Mouse (Mus musculus) testis, postnatal 10 days (tissue): ENCODE measurements around the gene 1810055G02Rik.

Source experiments
- DNase-seq: peaks from one replicate; pipeline ENCODE4 v3.0.0; 2021; ENCODE audit warnings: low spot score

The 1810055G02Rik gene

GRCm38 (mm10) chr19:3695006-3695405 is 13.1 kb upstream of the 1810055G02Rik start:
- no peak for DNase-seq

DNA sequence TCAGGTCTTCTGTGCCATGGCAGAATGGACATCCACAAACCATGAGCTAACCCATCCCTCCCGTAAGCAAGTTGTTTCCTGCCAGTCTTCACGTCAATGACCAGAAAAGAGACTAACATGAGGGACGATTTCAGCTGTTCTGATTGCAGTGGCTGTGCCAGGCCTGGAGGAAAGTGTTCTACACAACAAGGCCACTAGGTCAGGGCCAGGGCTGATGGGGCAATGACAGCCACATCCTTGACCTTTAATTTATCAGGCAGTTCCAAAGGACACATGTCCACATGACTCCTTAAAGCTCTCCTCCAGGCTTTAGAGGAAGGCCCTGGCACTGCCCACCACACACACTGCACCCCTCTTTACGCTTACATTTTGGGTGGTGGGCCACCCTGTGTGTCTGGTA is 12.6 kb upstream of the 1810055G02Rik start:
- no peak for DNase-seq

- DNase-seq = no peak
Measured at GRCm38 (mm10) chr19:3695976-3696375, 12.1 kb upstream of the 1810055G02Rik start.

DNA sequence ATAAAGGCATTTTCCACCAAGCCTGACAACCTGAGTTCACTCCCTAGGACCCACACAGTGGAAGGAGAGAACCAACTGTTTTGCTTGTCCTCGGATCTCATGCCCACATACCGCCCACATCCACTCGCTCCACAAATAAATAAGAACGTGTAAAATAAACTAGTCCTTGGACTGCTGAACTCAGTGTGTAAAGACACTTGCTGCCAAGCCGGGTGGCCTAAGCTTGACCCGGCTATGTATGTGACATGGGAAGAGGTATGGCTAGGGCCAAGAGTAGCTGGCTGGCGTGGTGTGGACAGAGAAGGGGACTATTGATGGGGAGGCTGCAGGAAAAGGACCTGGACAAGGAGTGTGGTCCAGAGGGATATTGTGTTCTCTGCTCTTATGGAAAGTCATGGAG is 10.1 kb upstream of the 1810055G02Rik start:
- DNase-seq = no peak

GRCm38 (mm10) chr19:3699508-3700438 is 8.3 kb upstream of the 1810055G02Rik start:
- DNase-seq = peak; percentile 87

DNA sequence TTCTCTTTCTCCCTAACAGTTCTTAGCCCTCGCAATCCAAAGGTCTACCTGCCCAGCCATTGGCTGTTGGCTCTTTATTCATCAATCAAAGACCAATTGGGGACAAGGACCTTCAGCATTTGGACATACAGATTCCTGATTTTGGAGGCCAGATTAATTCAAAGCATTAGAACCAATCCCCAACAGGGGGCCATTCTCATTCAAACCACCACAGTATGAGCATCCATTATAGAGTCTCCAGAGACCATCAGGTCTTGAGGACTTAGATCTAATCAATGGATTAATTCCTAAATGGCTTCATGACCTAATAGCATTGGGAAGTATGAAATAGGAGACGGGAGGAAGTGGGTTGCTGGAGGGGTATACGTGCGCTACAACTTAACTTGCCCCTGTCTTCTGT is 5.6 kb upstream of the 1810055G02Rik start:
- no peak for DNase-seq

DNA sequence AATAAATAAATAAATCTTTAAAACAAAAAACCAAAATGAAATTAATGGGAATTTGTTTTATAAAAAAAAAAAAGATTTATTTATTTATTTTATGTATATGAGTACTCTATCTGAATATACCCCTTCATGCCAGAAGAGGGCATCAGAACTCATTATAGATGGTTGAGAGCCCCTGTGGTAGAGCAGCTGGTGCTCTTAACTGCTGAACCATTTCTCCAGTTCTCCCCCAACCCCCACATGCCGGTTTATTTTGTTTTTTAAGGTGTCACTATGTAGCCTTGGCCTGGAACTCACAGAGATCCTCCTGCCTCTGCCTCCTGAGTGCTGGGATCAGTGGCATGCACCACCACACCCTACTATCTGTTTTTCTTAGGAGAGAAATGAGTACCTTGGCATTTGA is 1.8 kb upstream of the 1810055G02Rik start:
- no peak for DNase-seq

DNA sequence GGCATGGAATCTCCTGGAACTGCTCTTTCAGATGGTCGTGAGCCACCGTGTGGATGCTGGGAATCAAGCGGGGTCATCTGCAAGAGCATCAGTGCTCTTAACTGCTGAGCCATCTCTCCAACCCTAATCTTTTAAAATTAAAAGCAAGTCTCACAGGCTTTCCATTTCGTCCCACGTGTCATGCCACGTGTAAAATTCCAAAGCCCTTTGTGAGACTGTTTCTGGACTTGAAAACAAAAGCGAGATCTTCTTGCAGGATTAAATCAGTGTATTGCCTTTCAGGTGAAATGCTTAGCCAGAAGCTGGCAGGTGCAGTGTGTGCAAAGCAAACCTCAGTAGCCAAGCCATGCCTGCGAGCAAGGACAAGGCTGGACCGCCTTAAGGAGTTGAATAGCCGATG is 540 bp upstream of the 1810055G02Rik start:
- DNase-seq = no peak

- no peak for DNase-seq
Measured at GRCm38 (mm10) chr19:3709013-3709787, 1.1 kb downstream of the 1810055G02Rik start.

- DNase-seq = no peak
Measured at GRCm38 (mm10) chr19:3710436-3710835, 2.3 kb downstream of the 1810055G02Rik start.

DNA sequence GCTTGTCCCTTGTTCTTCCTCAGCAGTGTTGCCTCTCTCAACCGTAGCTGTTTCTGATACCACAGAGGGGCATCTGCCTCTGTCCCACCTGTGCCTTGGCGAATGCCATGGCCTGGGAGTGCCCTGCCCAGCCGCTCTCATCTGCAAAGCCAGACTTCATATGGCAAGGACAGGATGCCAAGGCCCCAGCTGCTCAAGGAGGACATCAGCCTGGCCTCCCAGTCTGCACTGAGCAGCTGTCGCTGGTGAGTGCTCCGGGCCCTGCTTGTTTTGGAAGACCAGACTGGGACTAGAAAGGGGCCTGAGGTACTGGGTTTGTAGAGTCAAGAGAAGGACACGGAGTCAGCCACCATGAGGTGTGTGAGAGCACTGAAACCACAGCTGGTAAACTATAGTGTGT is 6.3 kb downstream of the 1810055G02Rik start:
- no peak for DNase-seq

DNA sequence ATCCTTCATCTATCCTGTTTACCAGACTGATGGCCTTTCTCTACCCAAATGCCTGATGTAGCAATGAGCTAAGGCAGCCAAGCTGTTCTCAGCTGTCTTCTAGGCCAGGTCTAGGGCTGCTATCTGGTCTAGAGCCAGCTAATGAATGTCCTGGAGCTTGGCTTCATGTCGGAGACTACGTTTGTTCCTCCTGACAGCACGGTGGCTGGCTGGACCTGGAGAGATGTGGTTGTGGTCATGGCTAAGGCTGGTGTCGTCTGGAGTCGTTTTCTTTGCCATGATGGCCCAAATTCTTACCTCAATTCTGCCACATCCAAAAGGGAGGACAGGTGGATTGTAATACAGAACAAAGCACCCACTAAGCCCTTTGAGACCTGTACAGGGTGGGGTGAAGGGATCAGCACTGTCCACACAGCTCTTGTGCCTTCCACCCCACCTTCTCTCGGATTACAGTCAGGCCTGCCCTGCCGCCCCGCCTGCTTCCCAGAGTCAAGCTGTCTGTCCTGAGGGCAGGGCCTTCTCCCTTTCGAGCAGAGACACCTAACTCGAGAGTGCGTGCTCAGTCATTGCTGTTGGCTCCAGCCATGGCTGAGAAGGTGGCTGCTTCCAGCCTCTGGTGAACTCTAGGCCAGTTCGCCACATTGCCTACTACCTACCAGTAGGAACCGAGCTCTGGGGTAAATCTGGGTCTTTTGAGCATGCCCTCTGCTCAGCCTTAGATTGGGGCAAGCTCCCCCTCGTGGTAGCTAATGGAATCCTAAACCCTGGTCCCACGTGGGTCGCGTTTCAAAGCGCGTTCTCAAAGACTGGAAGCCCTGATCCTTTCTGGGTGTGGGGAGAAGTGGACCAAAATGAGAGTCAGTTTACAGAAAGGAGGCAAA is 10.6 kb downstream of the 1810055G02Rik start:
- peak; percentile 82 for DNase-seq

DNA sequence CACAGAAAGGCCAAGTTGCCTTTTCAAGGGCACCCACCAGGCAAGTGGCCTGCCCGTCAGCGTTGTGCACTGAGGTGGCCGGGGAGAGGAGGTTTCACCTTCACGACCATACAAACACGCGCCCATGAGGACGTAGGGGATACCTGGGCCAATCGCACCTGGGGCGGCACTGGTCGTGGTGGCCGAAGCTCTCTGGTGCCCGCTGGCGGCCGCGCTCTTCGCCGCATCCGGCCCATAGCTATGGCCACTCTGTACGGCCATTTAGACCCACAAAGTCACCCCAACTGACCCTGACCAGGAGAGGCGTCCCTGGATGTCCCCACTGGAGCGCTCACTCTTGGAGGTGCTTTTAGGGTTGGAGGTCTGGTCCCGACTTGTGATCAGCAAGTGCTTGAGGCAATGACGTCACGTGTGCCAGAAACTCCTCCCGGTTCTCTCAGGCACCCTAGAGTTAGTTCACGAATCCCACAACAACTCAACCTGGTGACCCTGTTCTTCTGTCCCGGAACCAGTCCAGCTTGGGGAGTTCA is 11.3 kb downstream of the 1810055G02Rik start:
- DNase-seq = peak; percentile 81

GRCm38 (mm10) chr19:3723170-3723569 is 15.1 kb downstream of the 1810055G02Rik start:
- DNase-seq = no peak

GRCm38 (mm10) chr19:3723904-3724303 is 15.8 kb downstream of the 1810055G02Rik start:
- DNase-seq = peak; percentile 60

- peak; percentile 82 for DNase-seq
Measured at GRCm38 (mm10) chr19:3724779-3725178, 16.7 kb downstream of the 1810055G02Rik start.

- no peak for DNase-seq
Measured at GRCm38 (mm10) chr19:3728901-3729300, 20.8 kb downstream of the 1810055G02Rik start.

- no peak for DNase-seq
Measured at GRCm38 (mm10) chr19:3730781-3731646, 22.9 kb downstream of the 1810055G02Rik start.

GRCm38 (mm10) chr19:3736001-3736400 is 27.9 kb downstream of the 1810055G02Rik start:
- no peak for DNase-seq

GRCm38 (mm10) chr19:3739650-3740049 is 31.6 kb downstream of the 1810055G02Rik start:
- no peak for DNase-seq

- DNase-seq = no peak
Measured at GRCm38 (mm10) chr19:3742716-3743115, 34.6 kb downstream of the 1810055G02Rik start.
